Mouse (Mus musculus) C2C12 (cell line): Measurements from ENCODE around the gene Gimap8.

Experiments
- MAX ChIP-seq: IDR thresholded peaks from one replicate; pipeline ENCODE4 v1.6.1; 2011; ENCODE audit warnings: mild to moderate bottlenecking, control low read depth
- MYOG ChIP-seq: IDR thresholded peaks from one replicate; pipeline ENCODE4 v1.6.1; 2011; ENCODE audit not compliant: control insufficient read depth, insufficient read length; ENCODE audit errors: extremely low read depth

DNA sequence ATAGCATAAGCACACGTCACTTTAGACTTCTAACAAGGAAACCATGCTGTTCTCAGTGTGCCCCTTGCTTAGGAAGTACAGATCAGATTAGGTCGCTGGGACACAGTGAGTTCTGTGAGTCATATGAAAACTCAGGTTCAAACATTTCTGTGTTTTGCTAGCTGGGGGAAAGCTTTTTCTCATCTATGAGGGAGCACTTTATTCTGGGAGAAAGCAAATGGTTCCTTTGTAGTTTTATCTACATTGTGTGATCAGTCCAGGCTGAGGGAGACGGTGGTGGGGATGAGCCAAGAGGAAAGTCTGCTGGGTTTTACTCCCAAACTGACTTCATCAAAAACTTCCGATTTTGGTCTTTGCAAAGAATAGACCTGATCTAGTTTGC, 734 bp upstream of the Gimap8 start:
- TF ChIP-seq MYOG (no peak), MAX (no peak)
